Mouse (Mus musculus) neural tube, embryonic 11.5 days (tissue): ENCODE measurements around the gene Pin1rt1. TPM values are rescaled to one million over a fixed set of nuclear protein-coding genes. Genes with fewer than 3 reads are reported as not detected.

ENCODE experiments used
- ATAC-seq: fragments of 200-750 bp; cut with Nextera tagmentation; 2 replicates; pipeline ENCODE4 v1.8.0; 2017; ENCODE audit warnings: moderate number of reproducible peaks, mild to moderate bottlenecking, moderate TSS enrichment, moderate library complexity; ENCODE audit not compliant: insufficient read depth, low FRiP score, low TSS enrichment
- DNase-seq: peaks from one replicate; pipeline ENCODE4 v3.0.0-alpha.2; 2015; ENCODE audit warnings: low spot score
- H3K27ac ChIP-seq: fragments of 300-500 bp; sonication (generic); 2 replicates; pipeline ENCODE4 v1.5.1; 2014; ENCODE audit warnings: low read depth, mild to moderate bottlenecking, low read length
- H3K27me3 ChIP-seq: fragments of 300-500 bp; sonication (generic); 2 replicates; pipeline ENCODE4 v1.6.1; 2014; ENCODE audit warnings: mild to moderate bottlenecking, low read length, mixed read lengths; ENCODE audit not compliant: control insufficient read depth, insufficient read depth
- H3K36me3 ChIP-seq: fragments of 300-500 bp; sonication (generic); 2 replicates; pipeline ENCODE4 v1.6.1; 2014; ENCODE audit warnings: mild to moderate bottlenecking, low read length, moderate library complexity, mixed read lengths; ENCODE audit not compliant: control insufficient read depth, insufficient read depth
- H3K4me1 ChIP-seq: fragments of 300-500 bp; sonication (generic); 2 replicates; pipeline ENCODE4 v1.6.1; 2014; ENCODE audit warnings: low read length, mixed read lengths; ENCODE audit not compliant: control insufficient read depth, insufficient read depth
- H3K4me2 ChIP-seq: fragments of 300-500 bp; sonication (generic); 2 replicates; pipeline ENCODE4 v1.6.1; 2014; ENCODE audit warnings: low read depth, mild to moderate bottlenecking, moderate library complexity
- H3K4me3 ChIP-seq: fragments of 300-500 bp; sonication (generic); 2 replicates; pipeline ENCODE4 v1.5.1; 2014; ENCODE audit warnings: low read depth, low read length
- H3K9ac ChIP-seq: fragments of 300-500 bp; sonication (generic); 2 replicates; pipeline ENCODE4 v1.6.1; 2014; ENCODE audit warnings: mild to moderate bottlenecking, low read length
- H3K9me3 ChIP-seq: fragments of 300-500 bp; sonication (generic); 2 replicates; pipeline ENCODE4 v1.6.1; 2016; ENCODE audit warnings: low read length; ENCODE audit not compliant: control insufficient read depth
- WGBS: fragments of 180-500 bp; shearing (Covaris S2); extraction: QIAGEN DNeasy Blood & Tissue Kit; methylation state at CpG from one replicate; pipeline ENCODE4 v1.1.7; 2014; 5-methylcytosine and 5-hydroxymethylcytosine counted together
- polyA plus RNA-seq: library from polyadenylated mRNA; unstranded; fragments of >200 nt; fragmentation: Nextera tagmentation; extraction: Ambion mirVana; gene quantifications from 2 replicates; pipeline ENCODE4 v1.2.1, GENCODE M21; 2014

The Pin1rt1 gene
- polyA plus RNA-seq = not detected in 2 replicates

- no peak within 1 kb of the TSS for H3K4me2 ChIP-seq
- H3K36me3 ChIP-seq = no peaks in the 10 kb centered on the region
- no peaks in the 10 kb centered on the region for H3K4me1 ChIP-seq
- no peak within 1 kb of the TSS for H3K27ac ChIP-seq
- no peak for ATAC-seq
- no peak within 1 kb of the TSS for H3K4me3 ChIP-seq
- H3K9ac ChIP-seq = no peak within 1 kb of the TSS
- 79% methylated on average over 4 of the region's 4 CpGs for WGBS
- H3K9me3 ChIP-seq = no peaks in the 10 kb centered on the region
- DNase-seq = no peak
- no peaks in the 10 kb centered on the region for H3K27me3 ChIP-seq
Measured at GRCm38 (mm10) chr2:104716279-104716678, at the start of gene Pin1rt1. Gene Pin1rt1 (minus strand): TSS chr2:104716379.

- Histone ChIP-seq H3K27me3 (no peaks in the 10 kb centered on the region), H3K4me1 (no peaks in the 10 kb centered on the region), H3K36me3 (peaks cover 5% of the 10 kb centered on the region), H3K4me3 (no peak overlapping the region), H3K9ac (no peak overlapping the region), H3K27ac (no peak overlapping the region), H3K9me3 (no peaks in the 10 kb centered on the region), H3K4me2 (no peak overlapping the region)
- ATAC-seq (no peak), DNase-seq (no peak)
- WGBS = 91% methylated on average over 4 of the region's 4 CpGs
Measured at GRCm38 (mm10) chr2:104764018-104764417, 47.8 kb upstream of the Pin1rt1 start.

GRCm38 (mm10) chr2:104763134-104763703 is 47.0 kb upstream of the Pin1rt1 start:
- no peak overlapping the region for H3K9ac ChIP-seq
- H3K4me3 ChIP-seq = no peak overlapping the region
- DNase-seq = no peak
- peaks cover 5% of the 10 kb centered on the region for H3K36me3 ChIP-seq
- no peak for ATAC-seq
- no peak overlapping the region for H3K4me2 ChIP-seq
- H3K9me3 ChIP-seq = no peaks in the 10 kb centered on the region
- 84% methylated on average over 8 of the region's 8 CpGs for WGBS
- no peaks in the 10 kb centered on the region for H3K27me3 ChIP-seq
- H3K27ac ChIP-seq = no peak overlapping the region
- no peaks in the 10 kb centered on the region for H3K4me1 ChIP-seq

- WGBS = 61% methylated on average over 3 of the region's 3 CpGs
- H3K4me2 ChIP-seq = no peak overlapping the region
Measured at GRCm38 (mm10) chr2:104750611-104751010, 34.4 kb upstream of the Pin1rt1 start.

GRCm38 (mm10) chr2:104748652-104749183 is 32.5 kb upstream of the Pin1rt1 start:
- ATAC-seq (no peak), DNase-seq (no peak)
- Histone ChIP-seq H3K27me3 (no peaks in the 10 kb centered on the region), H3K4me1 (no peaks in the 10 kb centered on the region), H3K36me3 (no peaks in the 10 kb centered on the region), H3K9ac (no peak overlapping the region), H3K9me3 (no peaks in the 10 kb centered on the region), H3K4me3 (no peak overlapping the region), H3K4me2 (no peak overlapping the region), H3K27ac (no peak overlapping the region)
- WGBS = 78% methylated on average over 5 of the region's 5 CpGs

More at GRCm38 (mm10) chr2:104750611-104751010, 34.4 kb upstream of the Pin1rt1 start:
- Histone ChIP-seq H3K9ac (no peak overlapping the region), H3K9me3 (no peaks in the 10 kb centered on the region), H3K4me3 (no peak overlapping the region), H3K27ac (no peak overlapping the region), H3K36me3 (no peaks in the 10 kb centered on the region), H3K4me1 (no peaks in the 10 kb centered on the region), H3K27me3 (no peaks in the 10 kb centered on the region)
- ATAC-seq (no peak), DNase-seq (no peak)

GRCm38 (mm10) chr2:104746251-104746650 is 30.1 kb upstream of the Pin1rt1 start:
- Histone ChIP-seq H3K4me3 (no peak overlapping the region), H3K27me3 (peaks cover 8% of the 10 kb centered on the region), H3K4me2 (no peak overlapping the region), H3K4me1 (0 out of 2 replicates have a peak, but pooled peaks cover 5% of the 10 kb centered on the region), H3K9me3 (no peaks in the 10 kb centered on the region), H3K9ac (no peak overlapping the region), H3K27ac (no peak overlapping the region), H3K36me3 (no peaks in the 10 kb centered on the region)
- 53% methylated on average over 8 of the region's 8 CpGs for WGBS
- ATAC-seq = no peak
- DNase-seq = no peak

GRCm38 (mm10) chr2:104743971-104744370 is 27.8 kb upstream of the Pin1rt1 start:
- ATAC-seq = no peak
- H3K27ac ChIP-seq = no peak overlapping the region
- H3K4me3 ChIP-seq = no peak overlapping the region
- no peak overlapping the region for H3K9ac ChIP-seq
- peaks cover 8% of the 10 kb centered on the region for H3K27me3 ChIP-seq
- DNase-seq = no peak
- H3K4me1 ChIP-seq = 0 out of 2 replicates have a peak, but pooled peaks cover 5% of the 10 kb centered on the region
- WGBS = 38% methylated on average over 5 of the region's 5 CpGs
- H3K9me3 ChIP-seq = no peaks in the 10 kb centered on the region
- no peaks in the 10 kb centered on the region for H3K36me3 ChIP-seq
- no peak overlapping the region for H3K4me2 ChIP-seq

GRCm38 (mm10) chr2:104743160-104743559 is 27.0 kb upstream of the Pin1rt1 start:
- Histone ChIP-seq H3K4me3 (peak overlapping the region; percentile 74), H3K27ac (no peak overlapping the region), H3K9me3 (no peaks in the 10 kb centered on the region), H3K36me3 (no peaks in the 10 kb centered on the region), H3K4me1 (0 out of 2 replicates have a peak, but pooled peaks cover 5% of the 10 kb centered on the region), H3K4me2 (peak overlapping the region; percentile 96), H3K27me3 (peaks cover 8% of the 10 kb centered on the region), H3K9ac (no peak overlapping the region)
- DNase-seq (no peak), ATAC-seq (no peak)
- WGBS = 8% methylated on average over 7 of the region's 7 CpGs

- Histone ChIP-seq H3K36me3 (no peaks in the 10 kb centered on the region), H3K4me3 (peak within 1 kb of the TSS; percentile 74), H3K27me3 (peaks cover 8% of the 10 kb centered on the region), H3K9ac (peak within 1 kb of the TSS; percentile 77), H3K4me1 (0 out of 2 replicates have a peak, but pooled peaks cover 5% of the 10 kb centered on the region), H3K27ac (no peak within 1 kb of the TSS), H3K4me2 (peak within 1 kb of the TSS; percentile 96), H3K9me3 (no peaks in the 10 kb centered on the region)
- DNase-seq = peak; percentile 86
- 1% methylated on average over 29 of the region's 31 CpGs for WGBS
- ATAC-seq = peak; percentile 89
Measured at GRCm38 (mm10) chr2:104742741-104743064, 26.5 kb upstream of the Pin1rt1 start, which contains the start of gene Depdc7. Gene Depdc7 (minus strand): TSS chr2:104742878.
